Mouse (Mus musculus): ENCODE measurements at regions not wholly inside any gene's neighbourhood (a gene's known extent, or its start where the extent isn't known, plus 50 kb on each side); places are given as distances from the start of the nearest gene placed in this dataset.

DNA sequence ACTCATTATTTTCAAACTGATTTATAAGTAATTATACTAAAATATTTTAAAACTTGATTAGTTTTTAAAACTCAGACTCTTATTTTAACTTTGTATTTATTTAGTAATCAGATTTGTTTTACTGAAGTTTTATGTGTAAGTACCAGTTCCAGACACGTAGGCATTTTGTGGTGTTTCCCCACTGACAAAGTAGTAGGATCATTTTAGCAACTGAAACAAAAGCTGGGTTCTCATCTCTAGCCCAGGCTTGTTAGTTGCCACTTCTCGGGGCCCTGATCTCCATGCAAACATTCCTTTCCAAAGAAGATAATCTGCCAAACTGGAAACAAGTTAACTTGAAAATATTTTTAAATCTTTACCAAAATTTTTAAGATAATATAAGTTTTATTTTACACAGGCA, 54.3 kb upstream of the 1700066M21Rik start:
- no peaks in the 10 kb centered on the region for H3K9me3 ChIP-seq (ENCODE audit: control insufficient read depth, low read length)
- no peaks in the 10 kb centered on the region for H3K27me3 ChIP-seq (ENCODE audit: control insufficient read depth, insufficient read depth, low read length)
- H3K4me1 ChIP-seq (ENCODE audit: control insufficient read depth, insufficient read depth, low read length): no peaks in the 10 kb centered on the region
- no peak for ATAC-seq (ENCODE audit: insufficient read depth, low FRiP score, low TSS enrichment)
- H3K9ac ChIP-seq (ENCODE audit: low read length): no peak overlapping the region
- H3K4me2 ChIP-seq (ENCODE audit: low read depth): no peak overlapping the region
- H3K4me3 ChIP-seq (ENCODE audit: low read depth, low read length): no peak overlapping the region
- H3K27ac ChIP-seq (ENCODE audit: low read depth, low read length): no peak overlapping the region
- 79% methylated on average over 2 of the region's 2 CpGs for WGBS
- H3K36me3 ChIP-seq (ENCODE audit: control insufficient read depth, insufficient read depth, low read length): no peaks in the 10 kb centered on the region
- DNase-seq (ENCODE audit: low spot score): no peak

DNA sequence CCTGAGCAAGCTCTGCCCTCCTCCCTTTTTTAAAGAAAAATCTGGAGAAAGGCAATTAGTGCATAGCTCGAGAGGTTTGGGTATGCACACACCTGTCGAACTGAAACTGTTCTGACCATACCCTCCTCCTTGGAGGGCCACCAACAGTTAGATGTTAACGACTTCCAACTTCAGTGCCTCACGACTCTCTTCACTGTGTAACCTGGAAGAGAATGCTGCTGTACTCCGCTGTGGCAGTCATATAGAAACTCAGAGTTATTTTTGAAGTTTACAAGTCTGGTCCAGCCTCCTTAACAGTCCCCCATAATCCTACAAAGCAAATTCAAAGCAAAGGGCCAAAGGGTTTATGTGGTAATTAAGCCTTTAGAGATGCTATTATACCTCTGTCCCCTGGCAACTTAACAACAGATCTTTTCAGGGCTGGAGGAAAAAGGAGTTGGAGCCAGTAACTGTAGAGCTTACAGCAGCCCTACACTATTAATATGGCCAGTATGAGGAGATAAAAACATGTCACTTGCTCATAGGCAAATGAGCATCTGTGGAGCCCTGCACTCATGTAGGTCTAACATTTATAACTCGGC, 51.7 kb upstream of the 1700066M21Rik start:
- Histone ChIP-seq H3K4me1 (ENCODE audit: control insufficient read depth, insufficient read depth, low read length) (no peaks in the 10 kb centered on the region), H3K27me3 (ENCODE audit: control insufficient read depth, insufficient read depth, low read length) (no peaks in the 10 kb centered on the region), H3K4me3 (ENCODE audit: low read depth, low read length) (no peak overlapping the region), H3K9me3 (ENCODE audit: control insufficient read depth, low read length) (no peaks in the 10 kb centered on the region), H3K27ac (ENCODE audit: low read depth, low read length) (no peak overlapping the region), H3K4me2 (ENCODE audit: low read depth) (no peak overlapping the region), H3K36me3 (ENCODE audit: control insufficient read depth, insufficient read depth, low read length) (no peaks in the 10 kb centered on the region), H3K9ac (ENCODE audit: low read length) (no peak overlapping the region)
- WGBS: 48% methylated on average over 6 of the region's 6 CpGs
- ATAC-seq (ENCODE audit: insufficient read depth, low FRiP score, low TSS enrichment) (no peak), DNase-seq (ENCODE audit: low spot score) (no peak)
